Mouse (Mus musculus) left cerebral cortex, postnatal 4 days (tissue): ENCODE results near the gene Slc4a4. TPM values are rescaled to one million over a fixed set of nuclear protein-coding genes. Genes with fewer than 3 reads are reported as not detected.

Source experiments
- DNase-seq: peaks from one replicate; pipeline ENCODE4 v3.0.0-alpha.2; 2022
- intact Hi-C: fragments of 180-260 bp; cut with DNase I; formaldehyde crosslinking; loops from one replicate; pipeline ENCODE4 v1.15.1; 2025
- total RNA-seq, 2 experiments: library from RNA; stranded (reverse); gene quantifications; 2 replicates each; pipeline ENCODE4 v1.2.3; 2021

The Slc4a4 gene
- total RNA-seq, 2 experiments from 2014 or later: 52.0 to 60.8 TPM

- DNase-seq: no peak
- intact Hi-C loops: no loop called here
Measured at GRCm38 (mm10) chr5:88915082-88915481, 28.5 kb downstream of the Slc4a4 start.

GRCm38 (mm10) chr5:88916501-88916971 lies 29.9 kb downstream of the Slc4a4 start:
- intact Hi-C loops: no loop called here

GRCm38 (mm10) chr5:88917221-88917620 lies 30.6 kb downstream of the Slc4a4 start:
- DNase-seq: no peak
- intact Hi-C loops: no loop called here

More at GRCm38 (mm10) chr5:88916501-88916971, 29.9 kb downstream of the Slc4a4 start:
- no peak for DNase-seq

- intact Hi-C loops: no loop called here
- DNase-seq: no peak
Measured at GRCm38 (mm10) chr5:88917630-88918029, 31.0 kb downstream of the Slc4a4 start.

GRCm38 (mm10) chr5:88918538-88918937 lies 31.9 kb downstream of the Slc4a4 start:
- no peak for DNase-seq
- intact Hi-C loops: no loop called here

GRCm38 (mm10) chr5:88925576-88925975 lies 39.0 kb downstream of the Slc4a4 start:
- no peak for DNase-seq
- intact Hi-C loops: loop anchor here (5.0 kb wide), 2 partner anchors 297 to 462 kb away; no protein-coding TSS in a partner anchor

GRCm38 (mm10) chr5:88928201-88928916 lies 41.7 kb downstream of the Slc4a4 start:
- intact Hi-C loops: loop anchor here (5.0 kb wide), 2 partner anchors 294 to 459 kb away; no protein-coding TSS in a partner anchor
- DNase-seq: peak; percentile 20

- intact Hi-C loops: loop anchor here (5.0 kb wide), 2 partner anchors 293 to 458 kb away; no protein-coding TSS in a partner anchor
- DNase-seq: peak; percentile 90
Measured at GRCm38 (mm10) chr5:88929392-88930094, 42.9 kb downstream of the Slc4a4 start.

GRCm38 (mm10) chr5:88930129-88930528 lies 43.5 kb downstream of the Slc4a4 start:
- DNase-seq: no peak
- intact Hi-C loops: no loop called here

- DNase-seq: no peak
- intact Hi-C loops: no loop called here
Measured at GRCm38 (mm10) chr5:88930611-88931010, 44.0 kb downstream of the Slc4a4 start.

GRCm38 (mm10) chr5:88931176-88931575 lies 44.6 kb downstream of the Slc4a4 start:
- intact Hi-C loops: no loop called here
- no peak for DNase-seq

- intact Hi-C loops: no loop called here
- no peak for DNase-seq
Measured at GRCm38 (mm10) chr5:88933454-88933853, 46.8 kb downstream of the Slc4a4 start.

GRCm38 (mm10) chr5:88933946-88934345 lies 47.3 kb downstream of the Slc4a4 start:
- DNase-seq: no peak
- intact Hi-C loops: no loop called here

- intact Hi-C loops: no loop called here
- no peak for DNase-seq
Measured at GRCm38 (mm10) chr5:88938208-88938607, 51.6 kb downstream of the Slc4a4 start.

GRCm38 (mm10) chr5:88939151-88939550 lies 52.5 kb downstream of the Slc4a4 start:
- no peak for DNase-seq
- intact Hi-C loops: no loop called here

- DNase-seq: no peak
- intact Hi-C loops: no loop called here
Measured at GRCm38 (mm10) chr5:88939782-88940181, 53.2 kb downstream of the Slc4a4 start.

GRCm38 (mm10) chr5:88941905-88942304 lies 55.3 kb downstream of the Slc4a4 start:
- DNase-seq: no peak
- intact Hi-C loops: no loop called here

- peak; percentile 67 for DNase-seq
- intact Hi-C loops: no loop called here
Measured at GRCm38 (mm10) chr5:88945661-88946339, 59.2 kb downstream of the Slc4a4 start.

- DNase-seq: no peak
- intact Hi-C loops: no loop called here
Measured at GRCm38 (mm10) chr5:88950337-88950736, 63.7 kb downstream of the Slc4a4 start.

- intact Hi-C loops: no loop called here
- DNase-seq: no peak
Measured at GRCm38 (mm10) chr5:88952757-88953577, 66.3 kb downstream of the Slc4a4 start.
